Mouse (Mus musculus): ENCODE data around the gene Gm28047.

GRCm38 (mm10) chr15:102590567-102590966 lies 34.3 kb downstream of the Gm28047 start:
- TF ChIP-seq POLR2A (IDR thresholded peaks at IDR 0.05; ENCODE audit: control insufficient read depth, low read depth, low read length) (no peak), CTCF (IDR thresholded peaks at IDR 0.05; ENCODE audit: control insufficient read depth, insufficient read depth, insufficient replicate concordance, low read depth, low read length) (no peak)

All from testis, adult 2 months (tissue).